Mouse (Mus musculus) gastrocnemius, postnatal 4 days (tissue): Measurements from ENCODE around the gene Spats1. TPM values are rescaled to one million over a fixed set of nuclear protein-coding genes. Genes with fewer than 3 reads are reported as not detected.
"Not testable (repeated sequence)": the region's sequence is repeated elsewhere in the genome, so short reads cannot be mapped to it uniquely, and the experiment has no call there.

ENCODE experiments used
- DNase-seq, 2 experiments: peaks; one replicate each; pipeline ENCODE4 v3.0.0; 2021 to 2022; ENCODE audit warnings: low spot score in 2 of 2, mixed read lengths in 2 of 2
- total RNA-seq, 2 experiments: library from RNA; stranded (reverse); gene quantifications; 2 replicates each; pipeline ENCODE4 v1.2.3; 2021

Spats1 gene
- total RNA-seq, 2 experiments from 2014 or later, result 0.10 TPM; not detected in 1

DNA sequence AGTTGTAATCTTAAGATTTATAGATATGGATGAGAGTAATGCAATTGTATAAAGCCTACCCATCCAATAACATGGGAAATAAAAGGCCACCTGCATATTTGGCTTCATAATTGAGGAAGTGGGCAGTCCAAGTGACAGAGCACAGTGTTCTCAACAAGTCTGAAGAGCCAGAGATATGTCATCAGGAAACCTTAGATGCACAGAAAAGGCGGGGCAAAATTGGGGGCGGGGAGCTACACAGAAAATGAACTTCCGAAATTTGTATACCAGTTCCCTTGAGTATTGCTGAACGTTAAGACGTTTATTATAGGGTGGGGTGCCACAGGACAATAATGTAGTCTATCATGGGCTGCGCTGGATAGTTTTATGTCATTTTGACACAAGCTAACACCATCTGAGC is 25.1 kb downstream of the Spats1 start:
- DNase-seq, result no peak

- DNase-seq, result no peak
Measured at GRCm38 (mm10) chr17:45449586-45449985, 25.6 kb downstream of the Spats1 start.

DNA sequence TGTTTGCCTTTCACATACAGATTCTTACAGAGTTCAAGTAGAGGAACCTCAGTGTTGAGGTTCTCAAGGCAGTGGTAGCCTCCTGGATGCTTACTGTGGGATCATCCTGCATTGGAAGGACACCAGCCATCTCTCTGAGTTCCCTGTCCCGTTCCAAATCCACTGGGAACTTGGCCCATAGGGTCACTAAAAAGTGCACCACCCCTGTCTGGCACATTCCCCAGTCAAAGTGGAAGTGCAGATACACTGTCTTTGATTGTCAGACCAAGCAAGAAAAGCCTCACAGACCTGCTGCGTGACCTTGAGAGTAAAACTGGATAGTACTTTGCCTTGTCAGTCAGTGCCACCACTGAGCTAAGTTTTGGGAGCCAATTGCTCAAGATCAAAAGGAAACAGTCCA is 28.2 kb downstream of the Spats1 start:
- no peak for DNase-seq

GRCm38 (mm10) chr17:45445923-45446322 is 29.3 kb downstream of the Spats1 start:
- DNase-seq, result no peak

- DNase-seq, result no peak
Measured at GRCm38 (mm10) chr17:45434262-45434590, 41.0 kb downstream of the Spats1 start.

GRCm38 (mm10) chr17:45433419-45434261 is 41.6 kb downstream of the Spats1 start, which contains the start of gene Cdc5l:
Cdc5l (minus strand) TSS chr17:45433737.
- peak; percentile 96 to 98 for DNase-seq

DNA sequence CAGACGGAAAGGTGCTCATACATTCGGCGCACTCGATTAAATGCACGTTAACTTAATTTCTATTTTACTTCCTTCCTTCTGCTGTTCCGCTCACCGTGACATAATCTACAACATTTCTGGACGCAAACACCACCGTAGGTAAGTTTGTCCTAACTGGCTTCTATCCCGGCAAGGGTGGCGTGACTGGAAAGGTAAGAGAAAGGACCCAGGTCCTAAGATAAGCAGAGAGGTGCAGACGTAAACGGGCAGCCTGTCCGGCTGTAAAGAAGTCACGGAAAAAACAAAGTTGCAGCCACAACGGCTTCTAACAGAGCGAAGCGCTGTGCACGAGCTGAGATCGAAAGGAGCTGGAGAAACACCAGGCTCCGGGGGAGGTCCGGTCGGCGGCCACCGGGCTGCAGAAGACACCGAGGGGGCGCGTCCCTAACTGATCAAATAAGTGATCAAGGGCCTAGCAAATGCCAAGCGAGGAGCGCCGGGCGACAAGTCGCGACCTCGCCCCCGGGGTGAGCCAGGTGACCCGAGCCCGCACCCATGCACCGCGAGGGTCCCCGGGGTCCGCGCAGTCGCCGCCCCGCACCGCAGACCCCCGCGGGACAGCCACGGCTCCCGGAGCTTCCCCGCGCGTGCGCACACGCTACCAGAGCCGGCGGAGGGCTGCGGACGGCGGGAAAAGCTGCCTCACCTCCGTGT is 42.4 kb downstream of the Spats1 start:
- peak in 1 of 2 experiments; percentile 42 for DNase-seq

- no peak for DNase-seq
Measured at GRCm38 (mm10) chr17:45432007-45432406, 43.2 kb downstream of the Spats1 start.

GRCm38 (mm10) chr17:45417387-45417786 is 57.8 kb downstream of the Spats1 start:
- no peak for DNase-seq

- not testable (repeated sequence) for DNase-seq
Measured at GRCm38 (mm10) chr17:45411617-45412016, 63.6 kb downstream of the Spats1 start.

DNA sequence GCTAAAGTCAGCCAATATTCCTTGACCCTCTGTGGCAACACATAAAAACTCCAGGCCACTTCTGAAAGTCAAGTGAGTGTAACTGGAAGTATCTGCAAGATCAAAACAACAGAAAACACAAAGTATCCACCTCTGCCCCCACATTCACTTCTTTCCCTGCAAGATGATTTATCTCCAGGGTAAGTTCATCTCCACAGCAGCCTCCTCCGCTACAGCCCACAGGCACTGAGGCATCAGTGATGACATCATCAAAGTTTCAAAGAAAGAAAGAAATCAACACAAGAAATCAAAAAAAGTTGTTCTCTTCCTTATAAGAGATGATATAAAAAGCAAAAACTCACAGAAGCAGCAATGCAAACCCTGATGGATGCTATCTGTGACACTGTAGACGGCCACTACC is 66.5 kb downstream of the Spats1 start:
- DNase-seq, result no peak

DNA sequence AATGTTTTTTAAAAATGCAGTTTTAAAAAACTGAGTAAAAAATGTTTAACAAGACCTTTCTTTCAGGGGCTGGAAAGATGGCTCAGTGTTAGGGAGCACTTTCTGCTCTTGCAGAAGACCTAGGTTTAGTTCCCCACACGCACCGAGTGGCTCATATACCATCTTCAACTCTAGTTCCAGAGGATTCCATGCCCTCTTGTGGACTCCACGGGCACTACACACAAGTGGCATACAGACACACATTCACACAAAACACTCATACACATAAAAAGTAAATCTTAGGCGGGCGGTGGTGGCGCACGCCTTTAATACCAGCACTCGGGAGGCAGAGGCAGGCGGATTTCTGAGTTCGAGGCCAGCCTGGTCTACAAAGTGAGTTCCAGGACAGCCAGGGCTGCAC is 68.9 kb downstream of the Spats1 start:
- no peak for DNase-seq

DNA sequence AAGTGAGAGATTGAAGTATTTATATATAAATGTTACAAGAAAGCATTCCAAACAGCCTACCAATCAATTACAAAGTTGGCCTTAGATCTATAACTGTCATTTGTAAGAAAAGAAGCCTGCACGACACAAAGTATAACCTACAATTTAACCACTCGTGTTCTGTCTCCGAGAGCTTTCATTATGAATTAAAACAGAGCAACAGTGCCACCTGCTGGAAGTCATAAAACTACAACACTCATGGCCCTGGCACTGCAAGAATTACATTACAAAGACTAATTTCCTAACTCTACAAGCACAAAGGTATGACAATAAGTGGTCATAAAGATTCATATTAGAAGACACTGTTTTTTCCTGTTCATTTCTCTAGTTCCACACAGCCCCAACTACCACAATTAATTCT is 72.0 kb downstream of the Spats1 start:
- DNase-seq, result peak in 1 of 2 experiments; percentile 31

DNA sequence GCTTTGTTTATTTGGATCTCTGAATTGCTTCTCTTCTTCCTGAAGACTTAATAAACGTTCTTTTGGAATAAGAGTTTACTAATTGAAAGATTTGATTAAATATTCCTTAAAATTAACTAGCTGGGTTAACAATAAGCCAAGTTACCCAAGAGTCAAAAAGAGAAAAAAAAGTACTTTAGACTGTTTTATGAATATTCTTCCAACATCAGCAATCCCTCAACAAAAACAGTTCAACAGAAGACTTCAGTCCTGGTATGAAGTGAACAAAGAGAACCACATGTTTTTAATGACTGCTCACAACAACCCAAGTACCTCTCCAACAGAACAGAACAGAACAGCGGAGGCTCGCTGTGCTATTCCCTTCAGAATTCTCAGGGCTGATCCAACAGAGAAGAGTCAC is 72.6 kb downstream of the Spats1 start:
- no peak for DNase-seq

DNA sequence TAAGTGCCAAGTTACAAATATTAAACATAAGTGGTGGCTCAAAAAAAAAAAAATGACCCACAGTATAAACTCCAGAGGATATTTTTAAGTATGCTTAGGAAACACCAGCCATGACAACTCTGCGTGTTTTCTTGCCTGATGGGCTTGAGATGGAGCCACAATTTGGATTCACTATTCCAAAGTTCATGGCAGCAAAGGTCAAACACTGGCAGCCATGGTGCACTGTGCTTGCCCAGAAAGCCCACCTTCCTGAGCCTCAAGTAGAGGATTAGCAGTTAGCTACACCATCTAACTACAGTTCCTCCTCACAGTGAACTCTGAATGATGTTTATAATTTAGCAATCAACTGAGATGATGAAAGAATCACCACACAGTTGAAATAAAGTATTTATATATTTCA is 73.1 kb downstream of the Spats1 start:
- DNase-seq, result no peak

- no peak for DNase-seq
Measured at GRCm38 (mm10) chr17:45401126-45401905, 73.9 kb downstream of the Spats1 start.

DNA sequence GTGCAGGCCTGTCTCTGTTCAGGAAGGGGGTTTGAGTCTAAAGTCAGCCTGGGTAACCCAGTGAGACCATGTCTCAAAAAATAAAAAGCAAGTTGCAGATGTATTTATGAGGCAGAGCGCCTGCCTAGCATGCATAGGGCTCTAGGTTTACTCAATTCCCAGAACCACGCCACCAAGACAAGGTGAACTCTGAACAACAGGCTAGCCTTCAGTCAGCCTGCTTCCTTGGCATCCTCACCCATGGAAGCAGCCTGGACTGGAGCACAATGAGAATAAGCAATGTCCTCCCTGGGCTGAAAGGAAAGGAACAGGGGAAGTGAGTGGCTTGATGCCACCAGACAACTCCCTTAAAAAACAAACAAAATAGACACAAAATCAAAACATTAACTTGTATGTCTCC is 77.2 kb downstream of the Spats1 start:
- no peak for DNase-seq

DNA sequence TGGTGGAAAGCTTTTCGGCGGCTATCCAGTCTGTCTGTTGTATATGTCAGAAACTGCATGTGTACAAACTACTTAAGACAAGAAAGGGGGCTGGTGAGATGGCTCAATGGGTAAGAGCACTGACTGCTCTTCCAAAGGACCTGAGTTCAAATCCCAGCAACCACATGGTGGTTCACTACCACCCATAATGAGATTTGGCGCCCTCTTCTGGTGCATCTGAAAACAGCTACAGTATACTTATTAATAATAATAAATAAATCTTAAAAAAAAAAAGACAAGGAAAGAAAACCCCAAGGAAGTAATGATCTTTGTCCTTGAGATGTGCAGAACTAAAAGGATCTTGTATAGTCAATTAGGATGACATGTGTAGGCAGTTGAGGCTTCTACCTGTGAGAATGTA is 77.7 kb downstream of the Spats1 start:
- DNase-seq, result no peak

GRCm38 (mm10) chr17:45394612-45395011 is 80.6 kb downstream of the Spats1 start:
- DNase-seq, result no peak

DNA sequence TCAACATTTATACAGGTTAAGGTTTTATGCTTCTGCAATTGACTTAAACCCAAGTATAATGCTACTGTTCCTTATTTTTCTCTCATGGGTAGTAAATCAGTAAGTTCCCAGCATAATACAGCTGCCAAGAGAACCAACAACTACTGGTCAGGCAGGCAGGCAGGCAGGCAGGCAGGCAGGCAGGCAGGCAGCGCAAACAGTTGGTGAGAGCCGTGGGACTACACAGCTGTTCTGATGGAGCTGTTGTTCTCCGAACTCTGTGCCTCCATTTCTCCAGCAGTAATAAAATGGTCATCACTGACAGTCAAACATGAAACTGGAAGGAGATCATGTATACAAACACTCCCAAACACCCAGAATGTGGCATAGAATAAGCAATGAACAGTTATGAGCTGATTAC is 81.5 kb downstream of the Spats1 start:
- DNase-seq, result no peak
